Mouse (Mus musculus): ENCODE measurements around the gene Zfp280d. TPM values are rescaled to one million over a fixed set of nuclear protein-coding genes. Genes with fewer than 3 reads are reported as not detected.

Gene Zfp280d
- polyA plus RNA-seq, 1 experiment, result 0.72 TPM

GRCm38 (mm10) chr9:72275101-72275978, 680 bp downstream of the Zfp280d start:
- peaks cover 31% of the 10 kb centered on the region for H3K4me1 ChIP-seq (ENCODE audit: control insufficient read depth)
- H3K27me3 ChIP-seq (ENCODE audit: control insufficient read depth), result no peaks in the 10 kb centered on the region
- peak overlapping the region; percentile 87 for H3K4me3 ChIP-seq (replicated peaks)
- peaks cover 18% of the 10 kb centered on the region for H3K9me3 ChIP-seq (ENCODE audit: control insufficient read depth, low read length)
- H3K36me3 ChIP-seq (ENCODE audit: control insufficient read depth), result peaks cover 7% of the 10 kb centered on the region
- no peak for TF ChIP-seq GATA1 (IDR thresholded peaks at IDR 0.05; ENCODE audit: low read length)
- TF ChIP-seq TAL1 (IDR thresholded peaks at IDR 0.05; ENCODE audit: low read length), result no peak

- 0 out of 2 replicates have a peak, but pooled peaks have one; percentile 31 for TF ChIP-seq GATA1 (IDR thresholded peaks at IDR 0.05; ENCODE audit: low read length)
- no peak for TF ChIP-seq TAL1 (IDR thresholded peaks at IDR 0.05; ENCODE audit: low read length)
- Histone ChIP-seq H3K9me3 (ENCODE audit: control insufficient read depth, low read length) (peaks cover 18% of the 10 kb centered on the region), H3K27me3 (ENCODE audit: control insufficient read depth) (no peaks in the 10 kb centered on the region), H3K36me3 (ENCODE audit: control insufficient read depth) (peaks cover 11% of the 10 kb centered on the region), H3K4me3 (replicated peaks) (peak overlapping the region; percentile 87), H3K4me1 (ENCODE audit: control insufficient read depth) (peaks cover 31% of the 10 kb centered on the region)
Measured at GRCm38 (mm10) chr9:72275979-72276500, 1.4 kb downstream of the Zfp280d start.

GRCm38 (mm10) chr9:72276941-72277340, 2.3 kb downstream of the Zfp280d start:
- Histone ChIP-seq H3K4me3 (replicated peaks) (peak overlapping the region; percentile 87), H3K4me1 (ENCODE audit: control insufficient read depth) (peaks cover 31% of the 10 kb centered on the region), H3K27me3 (ENCODE audit: control insufficient read depth) (no peaks in the 10 kb centered on the region), H3K36me3 (ENCODE audit: control insufficient read depth) (peaks cover 14% of the 10 kb centered on the region), H3K9me3 (ENCODE audit: control insufficient read depth, low read length) (peaks cover 18% of the 10 kb centered on the region)
- no peak for TF ChIP-seq TAL1 (IDR thresholded peaks at IDR 0.05; ENCODE audit: low read length)
- no peak for TF ChIP-seq GATA1 (IDR thresholded peaks at IDR 0.05; ENCODE audit: low read length)

GRCm38 (mm10) chr9:72279943-72280342, 5.3 kb downstream of the Zfp280d start:
- no peaks in the 10 kb centered on the region for H3K27me3 ChIP-seq (ENCODE audit: control insufficient read depth)
- no peak overlapping the region for H3K4me3 ChIP-seq (replicated peaks)
- no peaks in the 10 kb centered on the region for H3K9me3 ChIP-seq (ENCODE audit: control insufficient read depth, low read length)
- H3K4me1 ChIP-seq (ENCODE audit: control insufficient read depth), result peaks cover 26% of the 10 kb centered on the region
- TF ChIP-seq GATA1 (IDR thresholded peaks at IDR 0.05; ENCODE audit: low read length), result no peak
- no peak for TF ChIP-seq TAL1 (IDR thresholded peaks at IDR 0.05; ENCODE audit: low read length)
- peaks cover 14% of the 10 kb centered on the region for H3K36me3 ChIP-seq (ENCODE audit: control insufficient read depth)

GRCm38 (mm10) chr9:72287696-72288095, 13.0 kb downstream of the Zfp280d start:
- TF ChIP-seq TAL1 (IDR thresholded peaks at IDR 0.05; ENCODE audit: low read length) (no peak), GATA1 (IDR thresholded peaks at IDR 0.05; ENCODE audit: low read length) (no peak)
- Histone ChIP-seq H3K9me3 (ENCODE audit: control insufficient read depth, low read length) (no peaks in the 10 kb centered on the region), H3K4me1 (ENCODE audit: control insufficient read depth) (peaks cover 9% of the 10 kb centered on the region), H3K36me3 (ENCODE audit: control insufficient read depth) (peaks cover 37% of the 10 kb centered on the region), H3K27me3 (ENCODE audit: control insufficient read depth) (no peaks in the 10 kb centered on the region), H3K4me3 (replicated peaks) (no peak overlapping the region)

- H3K9me3 ChIP-seq (ENCODE audit: control insufficient read depth, low read length), result no peaks in the 10 kb centered on the region
- TF ChIP-seq GATA1 (IDR thresholded peaks at IDR 0.05; ENCODE audit: low read length) (no peak), TAL1 (IDR thresholded peaks at IDR 0.05; ENCODE audit: low read length) (no peak)
- H3K4me1 ChIP-seq (ENCODE audit: control insufficient read depth), result peaks cover 9% of the 10 kb centered on the region
- no peak overlapping the region for H3K4me3 ChIP-seq (replicated peaks)
- no peaks in the 10 kb centered on the region for H3K27me3 ChIP-seq (ENCODE audit: control insufficient read depth)
- peaks cover 37% of the 10 kb centered on the region for H3K36me3 ChIP-seq (ENCODE audit: control insufficient read depth)
Measured at GRCm38 (mm10) chr9:72288210-72288609, 13.6 kb downstream of the Zfp280d start.

GRCm38 (mm10) chr9:72289094-72289493, 14.4 kb downstream of the Zfp280d start:
- H3K27me3 ChIP-seq (ENCODE audit: control insufficient read depth), result no peaks in the 10 kb centered on the region
- TF ChIP-seq TAL1 (IDR thresholded peaks at IDR 0.05; ENCODE audit: low read length) (no peak), GATA1 (IDR thresholded peaks at IDR 0.05; ENCODE audit: low read length) (no peak)
- no peaks in the 10 kb centered on the region for H3K9me3 ChIP-seq (ENCODE audit: control insufficient read depth, low read length)
- peaks cover 37% of the 10 kb centered on the region for H3K36me3 ChIP-seq (ENCODE audit: control insufficient read depth)
- H3K4me1 ChIP-seq (ENCODE audit: control insufficient read depth), result peaks cover 9% of the 10 kb centered on the region
- no peak overlapping the region for H3K4me3 ChIP-seq (replicated peaks)

GRCm38 (mm10) chr9:72294076-72294475, 19.4 kb downstream of the Zfp280d start:
- H3K36me3 ChIP-seq (ENCODE audit: control insufficient read depth), result peaks cover 37% of the 10 kb centered on the region
- H3K27me3 ChIP-seq (ENCODE audit: control insufficient read depth), result no peaks in the 10 kb centered on the region
- no peak overlapping the region for H3K4me3 ChIP-seq (replicated peaks)
- H3K4me1 ChIP-seq (ENCODE audit: control insufficient read depth), result peaks cover 4% of the 10 kb centered on the region
- no peaks in the 10 kb centered on the region for H3K9me3 ChIP-seq (ENCODE audit: control insufficient read depth, low read length)
- TF ChIP-seq TAL1 (IDR thresholded peaks at IDR 0.05; ENCODE audit: low read length) (no peak), GATA1 (IDR thresholded peaks at IDR 0.05; ENCODE audit: low read length) (no peak)

- H3K9me3 ChIP-seq (ENCODE audit: control insufficient read depth, low read length), result no peaks in the 10 kb centered on the region
- H3K36me3 ChIP-seq (ENCODE audit: control insufficient read depth), result peaks cover 79% of the 10 kb centered on the region
Measured at GRCm38 (mm10) chr9:72309765-72310164, 35.1 kb downstream of the Zfp280d start.

More at GRCm38 (mm10) chr9:72309765-72310164, 35.1 kb downstream of the Zfp280d start:
- no peak for TF ChIP-seq GATA1 (IDR thresholded peaks at IDR 0.05; ENCODE audit: low read length)
- Histone ChIP-seq H3K27me3 (ENCODE audit: control insufficient read depth) (no peaks in the 10 kb centered on the region), H3K4me3 (replicated peaks) (no peak overlapping the region), H3K4me1 (ENCODE audit: control insufficient read depth) (no peaks in the 10 kb centered on the region)
